Mouse (Mus musculus) T-helper 2 cell (primary cell): ENCODE measurements at regions not wholly inside any gene's neighbourhood (a gene's known extent, or its start where the extent isn't known, plus 50 kb on each side); places are given as distances from the start of the nearest gene placed in this dataset.
"Not testable (repeated sequence)": the region's sequence is repeated elsewhere in the genome, so short reads cannot be mapped to it uniquely, and the experiment has no call there.

Experiments
- in situ Hi-C: fragments of 300-600 bp; cut with MboI, MseI; formaldehyde crosslinking; loops from one replicate; pipeline ENCODE4 v1.15.1; 2025; ENCODE audit warnings: high pct_unique_total_duplicates

DNA sequence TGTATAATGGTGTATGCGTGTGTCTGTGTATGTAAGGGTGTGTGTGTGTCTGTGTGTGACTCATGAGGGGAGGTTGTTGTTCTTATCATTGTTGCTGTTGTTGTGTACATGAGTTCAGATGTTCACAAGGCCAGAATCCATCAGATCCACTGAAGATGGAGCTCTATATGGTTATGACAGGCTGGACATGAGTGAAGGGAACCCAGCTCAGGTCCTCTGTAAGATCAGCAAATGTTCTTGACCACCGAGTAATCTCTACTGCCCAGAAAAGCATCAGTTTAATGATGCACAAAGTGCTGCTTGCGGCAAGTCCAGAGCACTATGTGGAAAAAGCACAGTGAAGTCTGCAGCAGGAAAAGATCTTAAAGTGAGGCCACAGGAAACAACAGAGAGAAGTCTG, 77.5 kb downstream of the Gm15319 start:
- in situ Hi-C loops, result loop anchor here (10.0 to 25.0 kb wide), 2 partner anchors 601 to 1673 kb away; no protein-coding TSS in a partner anchor

DNA sequence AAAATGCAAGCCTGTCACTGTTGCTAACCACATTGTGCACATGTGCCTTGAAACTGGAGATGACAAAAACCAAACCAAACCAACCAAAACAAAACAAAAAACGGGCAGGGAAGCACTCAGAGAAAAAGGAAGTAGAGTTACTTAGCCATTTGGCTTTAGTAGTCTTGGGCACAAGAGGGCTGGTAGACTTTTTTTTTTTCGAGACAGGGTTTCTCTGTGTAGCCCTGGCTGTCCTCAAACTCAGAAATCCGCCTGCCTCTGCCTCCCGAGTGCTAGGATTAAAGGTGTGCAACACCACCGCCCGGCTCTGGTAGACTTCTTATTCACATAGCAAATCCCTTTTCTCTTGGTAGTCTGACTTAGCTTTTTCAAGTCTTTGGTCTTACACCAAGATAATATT, 78.2 kb downstream of the Gm15319 start:
- in situ Hi-C loops, result loop anchor here (5.0 to 25.0 kb wide), 5 partner anchors 122 to 1673 kb away; no protein-coding TSS in a partner anchor

DNA sequence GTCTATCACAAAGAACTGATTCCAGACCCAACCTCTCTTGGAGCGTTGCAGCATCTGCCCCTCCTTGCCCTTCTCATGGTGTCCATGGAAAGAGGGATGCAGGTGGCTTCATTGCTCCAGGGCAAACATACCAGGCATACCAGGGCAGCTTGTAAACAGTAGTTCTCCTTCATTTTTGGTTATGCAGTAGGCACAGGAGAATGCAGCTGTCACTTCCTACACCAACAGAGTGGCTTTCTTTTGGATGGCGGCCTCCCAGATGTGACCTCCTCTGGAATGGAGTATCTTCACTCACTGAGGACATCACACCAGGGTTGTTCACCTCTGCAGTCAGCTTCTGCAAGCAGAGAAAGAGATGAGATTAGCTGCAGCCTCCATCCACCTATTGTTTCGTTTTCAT, 79.9 kb downstream of the Gm15319 start:
- in situ Hi-C loops, result loop anchor here (5.0 to 25.0 kb wide), 5 partner anchors 124 to 1671 kb away; no protein-coding TSS in a partner anchor

DNA sequence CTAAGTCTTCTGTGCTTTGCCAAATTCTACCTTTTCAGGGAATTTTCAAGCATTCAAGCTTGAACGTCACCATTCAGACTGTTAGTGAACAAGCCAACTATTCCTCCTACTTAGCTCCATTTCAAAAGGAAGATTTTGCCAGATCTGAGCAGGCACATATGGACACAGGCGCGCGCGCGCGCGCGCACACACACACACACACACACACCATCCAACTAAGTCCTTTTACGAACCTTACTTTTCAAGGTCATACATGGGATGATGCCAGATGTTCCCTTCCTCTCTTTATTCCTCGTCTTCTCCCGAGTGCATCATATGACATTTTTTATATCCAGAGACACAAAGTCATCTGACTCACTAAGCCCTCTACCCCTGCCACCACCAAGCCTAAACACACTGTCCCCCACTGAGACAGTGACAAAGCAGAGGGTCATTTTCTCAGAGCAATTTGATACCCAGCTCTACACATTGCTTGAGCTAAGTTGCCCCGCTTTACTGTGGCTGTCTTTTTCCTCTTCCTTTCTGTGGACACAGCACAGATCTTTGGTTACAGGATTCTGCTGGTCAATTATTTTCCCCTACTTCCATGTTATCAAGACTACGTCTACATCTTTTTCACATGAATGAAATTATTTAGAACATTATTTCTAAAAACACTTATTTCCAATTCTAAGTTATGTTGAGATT, 81.7 kb downstream of the Gm15319 start:
- in situ Hi-C loops, result loop anchor here (5.0 to 25.0 kb wide), 5 partner anchors 126 to 1669 kb away; no protein-coding TSS in a partner anchor

DNA sequence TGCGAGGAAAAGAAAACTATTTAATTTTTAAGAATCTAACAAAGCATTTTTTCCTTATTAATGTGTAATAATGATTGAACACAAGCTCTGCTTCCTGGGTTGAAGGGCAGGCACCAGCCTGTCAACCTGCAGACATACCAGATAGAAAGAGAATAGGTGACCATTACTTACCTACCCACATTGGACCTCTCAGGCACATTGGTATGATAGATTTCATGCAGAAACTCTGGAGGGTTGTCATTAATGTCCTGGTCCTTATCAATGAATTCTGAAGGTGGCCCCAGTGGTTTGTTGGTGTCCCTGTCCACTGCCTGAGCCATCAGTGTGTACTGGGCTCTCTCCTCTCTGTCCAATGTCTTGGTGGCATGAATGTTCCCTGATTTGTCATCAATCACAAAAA, 85.3 kb downstream of the Gm15319 start:
- in situ Hi-C loops, result loop anchor here (25.0 kb wide), 1 partner anchor 1665 kb away; no protein-coding TSS in a partner anchor

DNA sequence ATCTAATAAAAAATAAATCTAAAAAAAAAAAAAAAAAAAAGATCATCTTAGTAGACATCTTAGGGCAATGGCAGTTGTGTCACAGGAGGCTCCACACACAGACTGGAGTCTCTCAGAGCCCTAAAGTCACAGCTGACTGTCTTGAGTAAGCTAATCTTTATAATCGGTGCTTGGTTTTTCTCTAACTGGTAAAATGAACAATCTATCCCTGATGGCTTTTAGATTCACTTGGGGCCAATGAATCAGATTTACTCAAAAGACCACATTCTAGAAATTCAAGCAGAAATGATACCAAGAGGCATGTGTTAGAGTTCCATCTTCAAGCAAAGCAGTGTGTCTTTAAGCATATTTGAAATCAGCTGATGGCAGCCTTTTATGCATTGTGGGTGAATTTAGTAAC, 86.3 kb downstream of the Gm15319 start:
- in situ Hi-C loops, result loop anchor here (25.0 kb wide), 1 partner anchor 1664 kb away; no protein-coding TSS in a partner anchor

DNA sequence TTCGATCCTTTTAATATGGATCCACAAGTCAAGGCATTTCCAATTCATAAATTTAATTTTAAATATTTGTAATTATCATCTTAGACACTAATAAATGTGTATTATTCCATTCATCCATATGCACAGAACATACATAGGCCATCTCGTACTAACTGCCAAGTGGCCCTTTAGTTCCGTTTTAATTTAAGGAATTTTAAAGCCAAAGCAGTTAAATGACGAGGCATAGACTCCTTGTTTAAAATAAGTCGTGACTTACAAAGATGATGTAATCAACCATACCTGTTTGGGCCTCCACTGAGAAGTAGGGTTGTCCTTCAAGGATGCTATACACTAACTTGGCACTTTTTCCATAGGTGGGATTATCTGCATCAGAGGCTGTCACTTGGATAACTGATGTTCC, 89.2 kb downstream of the Gm15319 start:
- in situ Hi-C loops, result not testable (repeated sequence)

DNA sequence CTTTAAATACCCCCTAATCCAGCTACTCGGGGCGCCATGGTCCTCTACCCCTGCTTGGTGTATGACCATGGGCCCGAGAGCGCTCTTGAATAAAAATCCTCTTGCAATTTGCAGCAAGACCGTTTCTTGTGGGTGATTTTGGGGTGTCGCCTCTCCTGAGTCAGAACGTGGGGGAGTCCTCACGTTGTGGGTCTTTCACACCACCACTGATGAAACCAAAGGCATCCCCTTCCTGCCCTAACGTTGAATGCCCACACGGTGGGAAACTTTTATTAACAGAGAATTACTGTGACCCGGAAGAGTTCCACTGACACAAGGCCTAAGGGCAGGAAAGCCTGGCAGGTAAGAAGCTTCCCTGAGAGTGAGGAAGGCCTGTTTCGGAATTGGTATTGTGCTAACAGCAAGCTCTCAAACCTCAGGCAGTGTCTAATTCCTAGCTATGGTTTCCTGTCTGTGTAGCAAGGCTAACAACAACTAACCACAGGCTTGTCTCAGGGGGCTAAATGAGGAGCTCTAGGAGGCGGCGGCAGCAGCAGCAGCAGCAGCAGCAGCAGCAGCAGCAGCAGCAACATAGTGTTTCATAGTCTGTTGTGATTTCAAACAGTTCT, 95.4 kb downstream of the Gm15319 start:
- in situ Hi-C loops, result loop anchor here (10.0 kb wide), 1 partner anchor 127 kb away; no protein-coding TSS in a partner anchor

DNA sequence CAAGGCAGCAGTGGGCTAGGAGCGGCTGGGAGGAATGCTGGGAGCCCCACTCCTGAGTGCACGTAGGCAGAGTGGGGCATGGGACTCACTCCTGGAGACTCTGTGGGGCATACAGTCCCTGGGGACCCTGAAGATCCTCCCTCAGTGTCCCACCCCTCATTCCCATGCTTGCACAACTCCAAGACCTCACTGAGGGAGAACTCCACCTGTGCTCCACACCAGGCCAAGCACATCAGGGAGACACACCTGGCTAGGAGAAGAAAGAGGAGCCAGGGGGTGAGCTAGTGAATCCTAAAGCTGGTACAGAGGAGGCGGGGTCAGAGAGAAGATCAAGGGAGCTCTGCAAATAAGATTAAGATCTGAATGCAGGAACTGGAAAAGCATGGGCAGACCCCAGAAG, 96.2 kb downstream of the Gm15319 start:
- in situ Hi-C loops, result loop anchor here (10.0 kb wide), 1 partner anchor 128 kb away; no protein-coding TSS in a partner anchor

DNA sequence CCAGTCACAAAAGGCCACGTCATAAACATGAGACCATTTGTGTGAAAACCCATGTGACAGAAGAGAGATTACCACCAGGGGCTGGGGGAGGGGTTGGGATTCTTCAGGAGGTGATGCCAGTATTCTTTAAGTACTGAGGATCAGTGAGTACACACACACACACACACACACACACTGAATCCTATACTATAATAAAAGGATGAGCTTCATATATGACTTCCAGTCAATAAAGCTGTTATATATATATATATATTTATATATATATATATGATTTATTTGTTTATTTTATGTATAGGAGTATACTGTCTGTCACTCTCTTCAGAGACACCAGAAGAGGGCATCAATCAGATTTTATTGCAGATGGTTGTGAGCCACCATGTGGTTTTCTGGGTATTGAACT, 98.4 kb downstream of the Gm15319 start:
- in situ Hi-C loops, result loop anchor here (5.0 to 10.0 kb wide), 3 partner anchors 130 to 562 kb away; no protein-coding TSS in a partner anchor

DNA sequence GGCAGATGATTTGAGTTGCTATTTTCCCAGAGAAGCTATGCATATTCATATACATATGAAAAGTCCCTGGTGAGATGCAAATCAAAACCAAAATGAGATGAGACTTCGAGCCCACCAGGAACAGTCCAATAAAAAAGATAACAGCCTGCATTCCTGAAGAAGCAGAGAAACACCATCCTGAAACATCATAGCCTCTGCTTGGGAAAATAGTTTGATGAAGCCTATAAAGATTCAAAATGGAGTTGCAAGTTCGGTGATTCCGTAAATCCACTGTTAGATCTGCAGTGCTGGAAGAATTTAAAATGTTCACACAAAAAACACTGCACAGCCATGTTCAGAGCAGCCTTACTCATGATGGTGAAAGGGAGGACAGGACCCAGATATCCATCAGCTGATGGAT, 98.9 kb downstream of the Gm15319 start:
- in situ Hi-C loops, result loop anchor here (5.0 to 10.0 kb wide), 3 partner anchors 131 to 562 kb away; no protein-coding TSS in a partner anchor

DNA sequence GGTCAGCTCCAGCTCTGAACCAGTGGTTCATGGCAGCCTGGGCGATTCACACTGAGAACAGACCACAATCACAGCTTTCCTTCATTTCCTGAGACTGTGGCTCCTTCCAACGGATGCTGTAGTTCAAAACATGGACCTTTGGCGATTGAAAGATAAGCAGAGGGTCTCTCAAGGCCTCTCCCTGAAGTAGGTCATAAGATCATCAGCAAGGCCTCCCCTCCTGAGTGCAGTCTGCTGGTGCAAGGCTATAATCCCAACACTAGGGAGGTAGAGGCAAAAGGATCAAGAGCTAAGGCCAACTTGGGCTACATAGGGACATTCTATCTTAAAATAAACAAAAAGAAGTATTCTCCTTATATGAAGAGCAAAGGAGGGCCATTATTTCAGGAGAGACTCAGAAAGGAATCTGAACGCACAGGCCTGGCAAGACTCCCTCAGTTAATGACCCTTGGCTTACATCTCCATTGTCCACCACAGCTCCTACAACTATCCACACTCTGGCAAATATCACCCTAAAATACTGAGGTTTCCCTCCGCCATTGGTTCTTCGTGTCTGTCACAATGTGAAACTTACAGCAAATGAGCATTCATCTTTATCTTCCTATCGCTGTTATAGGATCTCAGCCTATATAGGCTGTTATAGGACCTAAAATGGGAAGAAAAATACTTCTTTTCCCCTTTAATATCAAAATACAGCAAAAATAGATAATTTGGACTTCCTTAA, 100.0 kb downstream of the Gm15319 start:
- in situ Hi-C loops, result loop anchor here (5.0 to 10.0 kb wide), 3 partner anchors 132 to 561 kb away; no protein-coding TSS in a partner anchor

DNA sequence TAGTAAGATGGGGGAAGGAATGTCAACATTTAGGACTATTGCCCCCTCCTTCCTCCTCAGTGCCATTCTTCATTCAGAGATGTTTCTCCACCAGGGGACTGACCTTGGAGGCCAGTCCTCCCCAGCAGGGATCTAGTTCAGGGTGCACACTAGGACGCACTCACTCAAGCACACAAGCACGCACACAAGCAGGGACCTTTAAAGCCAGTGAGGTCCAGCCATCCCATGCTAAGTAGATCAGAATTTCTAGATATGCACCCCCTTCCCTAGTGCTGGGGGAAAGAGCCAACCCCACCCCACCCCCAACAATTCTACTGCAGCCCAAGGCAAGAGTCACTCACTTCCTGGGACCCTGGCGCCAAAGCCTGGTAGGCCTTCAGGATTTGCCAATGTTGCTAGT, 100.8 kb downstream of the Gm15319 start:
- in situ Hi-C loops, result loop anchor here (5.0 to 10.0 kb wide), 3 partner anchors 133 to 560 kb away; no protein-coding TSS in a partner anchor

DNA sequence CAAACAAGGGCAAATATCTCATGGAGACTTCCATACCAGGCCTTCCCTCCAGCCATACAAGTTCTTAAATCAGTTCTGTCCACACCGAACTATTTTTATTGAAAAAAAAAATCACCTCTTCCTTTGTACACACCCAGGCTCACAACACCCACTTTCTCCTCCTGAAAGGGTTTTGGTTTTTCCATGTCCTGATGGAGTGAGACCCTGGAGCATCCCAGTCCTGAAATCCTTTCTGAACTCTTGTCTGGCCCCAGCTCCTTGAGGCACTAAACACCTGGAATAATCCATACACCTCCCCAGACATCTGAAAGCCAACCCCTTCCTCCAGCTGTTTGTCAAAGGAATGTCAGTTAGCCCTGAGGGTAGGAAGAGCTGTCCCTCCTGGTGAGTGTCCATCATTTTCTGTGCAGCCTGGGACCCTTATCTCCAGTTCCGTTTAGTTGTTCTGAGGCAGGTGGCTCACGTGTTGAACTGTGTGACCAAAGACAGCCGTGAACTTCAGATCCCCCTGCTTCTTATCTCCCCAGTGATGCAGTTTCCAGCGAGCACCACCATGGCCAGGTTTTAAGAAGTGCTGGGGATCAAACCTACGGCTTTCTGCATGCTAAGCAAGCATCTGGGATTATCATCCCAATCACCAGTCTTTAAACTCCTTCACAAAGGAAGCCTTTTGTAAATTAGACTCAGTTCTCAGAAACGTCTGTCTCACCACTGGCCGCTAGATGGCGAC, 101.4 kb downstream of the Gm15319 start:
- in situ Hi-C loops, result loop anchor here (5.0 to 10.0 kb wide), 3 partner anchors 133 to 559 kb away; no protein-coding TSS in a partner anchor

DNA sequence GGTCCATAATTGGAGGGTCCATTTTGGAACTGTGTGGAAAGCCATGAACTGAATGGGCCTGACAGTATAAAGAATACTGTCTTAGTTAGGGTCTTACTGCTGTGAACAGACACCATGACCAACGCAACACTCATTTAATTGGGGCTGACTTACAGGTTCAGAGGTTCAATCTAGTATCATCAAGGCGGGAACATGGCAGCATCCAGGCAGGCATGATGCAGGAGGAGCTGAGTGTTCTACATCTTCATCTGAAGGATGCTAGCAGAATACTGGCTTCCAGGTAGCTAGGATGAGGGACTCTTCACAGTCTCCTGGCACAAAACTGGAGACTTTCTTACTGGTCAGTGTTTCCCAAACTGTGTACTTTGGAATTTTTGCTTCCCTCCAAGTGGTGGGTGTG, 102.0 kb downstream of the Gm15319 start:
- in situ Hi-C loops, result loop anchor here (5.0 to 10.0 kb wide), 3 partner anchors 134 to 559 kb away; no protein-coding TSS in a partner anchor

DNA sequence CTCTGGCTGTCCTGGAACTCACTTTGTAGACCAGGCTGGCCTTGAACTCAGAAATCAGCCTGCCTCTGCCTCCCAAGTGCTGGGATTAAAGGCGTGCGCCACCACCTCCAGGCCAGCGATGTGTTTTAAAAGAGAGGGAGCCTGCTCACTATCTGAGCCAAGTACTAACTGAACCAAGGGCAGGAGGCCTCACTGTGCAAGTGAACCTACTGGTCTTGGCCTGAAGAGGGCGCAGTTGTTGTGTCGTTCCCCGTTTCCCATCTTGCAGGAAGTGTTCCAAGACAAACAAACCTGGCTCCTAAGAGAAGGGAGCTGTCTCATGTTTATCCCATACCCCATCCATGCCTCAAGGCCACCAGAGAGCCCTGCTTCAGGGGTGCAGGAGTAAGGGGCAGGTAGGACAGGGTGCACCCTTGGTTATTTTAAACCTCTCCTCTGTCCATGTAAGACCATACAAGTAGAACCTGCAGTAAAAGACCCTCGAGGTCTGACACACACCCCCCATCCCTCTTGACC, 102.8 kb downstream of the Gm15319 start:
- in situ Hi-C loops, result loop anchor here (5.0 to 10.0 kb wide), 3 partner anchors 135 to 558 kb away; no protein-coding TSS in a partner anchor

DNA sequence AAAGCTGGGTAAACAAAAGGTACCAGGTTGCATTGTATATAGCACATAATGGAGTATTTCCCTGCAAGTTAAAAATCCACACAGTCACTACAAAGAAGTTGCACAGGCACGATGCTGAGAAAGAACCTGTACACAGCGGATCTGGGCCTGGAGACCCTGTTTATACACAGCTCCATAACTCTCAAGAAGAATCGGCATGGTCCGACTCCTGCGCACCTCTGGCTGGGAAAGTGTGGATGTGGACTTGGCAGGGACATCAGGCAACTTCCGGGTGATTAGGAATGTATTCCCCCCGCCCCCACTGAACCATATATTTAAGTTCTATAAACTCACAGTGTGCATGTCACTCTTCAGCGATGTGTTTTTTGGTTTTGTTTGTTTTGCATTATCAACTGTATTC, 103.3 kb downstream of the Gm15319 start:
- in situ Hi-C loops, result loop anchor here (5.0 to 10.0 kb wide), 3 partner anchors 135 to 557 kb away; no protein-coding TSS in a partner anchor
